Mouse (Mus musculus) bone marrow, adult 2 months (tissue): ENCODE measurements around the gene Styxl1. TPM values are rescaled to one million over a fixed set of nuclear protein-coding genes. Genes with fewer than 3 reads are reported as not detected.

Experiments
- H3K27ac ChIP-seq: fragments of 200-500 bp; 2 replicates; pipeline ENCODE4 v1.5.1; 2012; ENCODE audit warnings: low read depth, mild to moderate bottlenecking, control low read depth, inconsistent platforms, low read length; ENCODE audit not compliant: control insufficient read depth, poor library complexity, insufficient read depth
- H3K4me1 ChIP-seq: fragments of 200-500 bp; 2 replicates; pipeline ENCODE4 v1.6.1; 2011; ENCODE audit warnings: low read length; ENCODE audit not compliant: control insufficient read depth, insufficient read depth
- H3K4me3 ChIP-seq: fragments of 200-500 bp; replicated peaks from 2 replicates; pipeline ENCODE3; 2011; ENCODE audit warnings: mild to moderate bottlenecking, low read depth, low read length, control low read depth; ENCODE audit not compliant: control insufficient read depth
- CTCF ChIP-seq: fragments of 200-500 bp; IDR thresholded peaks from 2 replicates; pipeline ENCODE4 v1.5.1; 2011; ENCODE audit warnings: low read length, control low read depth; ENCODE audit not compliant: control insufficient read depth, insufficient read depth
- POLR2A ChIP-seq: fragments of 200-500 bp; IDR thresholded peaks from 2 replicates; pipeline ENCODE4 v1.6.1; 2011; ENCODE audit warnings: low read depth, mild to moderate bottlenecking, control low read depth, low read length, borderline replicate concordance; ENCODE audit not compliant: control insufficient read depth
- WGBS: fragments of 180-500 bp; shearing (Covaris S2); methylation state at CpG from one replicate; pipeline ENCODE4 v1.1.7; 2018; 5-methylcytosine and 5-hydroxymethylcytosine counted together
- polyA plus RNA-seq: library from polyadenylated mRNA; stranded (reverse); fragments of >200 nt; gene quantifications from 2 replicates; pipeline ENCODE4 v1.2.4, GENCODE M21; 2011; ENCODE audit warnings: low replicate concordance; ENCODE audit not compliant: missing spikeins, insufficient read depth, insufficient read length

The Styxl1 gene
- polyA plus RNA-seq, 1 experiment: 2.3 TPM

DNA sequence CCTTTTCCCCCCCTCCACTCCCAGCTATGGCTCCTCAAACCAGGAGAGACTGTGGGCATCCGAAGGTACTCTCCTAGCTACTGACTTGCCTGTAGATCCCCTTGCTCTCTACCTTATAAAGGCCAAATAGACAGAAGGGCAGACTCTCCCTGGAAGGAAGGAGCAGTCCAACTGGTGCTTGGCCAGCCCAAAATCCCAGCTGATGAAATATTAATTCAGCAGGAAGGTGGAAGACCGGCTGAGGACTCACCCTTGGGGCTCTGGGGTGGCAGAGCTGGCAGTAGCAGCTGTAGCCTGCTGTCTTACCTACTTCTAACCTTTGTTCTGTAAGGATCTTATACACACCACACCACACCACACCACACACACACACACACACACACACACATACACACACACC is 26.6 kb upstream of the Styxl1 start:
- no peak overlapping the region for H3K4me3 ChIP-seq
- no peak overlapping the region for H3K27ac ChIP-seq
- WGBS: 55% methylated on average over 2 of the region's 2 CpGs
- TF ChIP-seq CTCF (no peak), POLR2A (no peak)
- H3K4me1 ChIP-seq: no peaks in the 10 kb centered on the region

- 67% methylated on average over 4 of the region's 4 CpGs for WGBS
- H3K4me1 ChIP-seq: no peaks in the 10 kb centered on the region
- no peak overlapping the region for H3K27ac ChIP-seq
- H3K4me3 ChIP-seq: no peak overlapping the region
- TF ChIP-seq CTCF: no peak
- no peak for TF ChIP-seq POLR2A
These were observed 25.5 kb upstream of the Styxl1 start for GRCm38 (mm10) chr5:135803676-135804075.

GRCm38 (mm10) chr5:135803135-135803534 is 24.9 kb upstream of the Styxl1 start:
- 55% methylated on average over 4 of the region's 4 CpGs for WGBS
- H3K4me1 ChIP-seq: no peaks in the 10 kb centered on the region

GRCm38 (mm10) chr5:135802641-135803040 is 24.5 kb upstream of the Styxl1 start:
- Histone ChIP-seq H3K4me1 (no peaks in the 10 kb centered on the region), H3K4me3 (no peak overlapping the region), H3K27ac (no peak overlapping the region)
- no peak for TF ChIP-seq POLR2A
- TF ChIP-seq CTCF: no peak
- WGBS: 81% methylated on average over 8 of the region's 8 CpGs

More at GRCm38 (mm10) chr5:135803135-135803534, 24.9 kb upstream of the Styxl1 start:
- Histone ChIP-seq H3K4me3 (no peak overlapping the region), H3K27ac (no peak overlapping the region)
- 0 out of 2 replicates have a peak, but pooled peaks have one; percentile 28 for TF ChIP-seq CTCF
- no peak for TF ChIP-seq POLR2A

DNA sequence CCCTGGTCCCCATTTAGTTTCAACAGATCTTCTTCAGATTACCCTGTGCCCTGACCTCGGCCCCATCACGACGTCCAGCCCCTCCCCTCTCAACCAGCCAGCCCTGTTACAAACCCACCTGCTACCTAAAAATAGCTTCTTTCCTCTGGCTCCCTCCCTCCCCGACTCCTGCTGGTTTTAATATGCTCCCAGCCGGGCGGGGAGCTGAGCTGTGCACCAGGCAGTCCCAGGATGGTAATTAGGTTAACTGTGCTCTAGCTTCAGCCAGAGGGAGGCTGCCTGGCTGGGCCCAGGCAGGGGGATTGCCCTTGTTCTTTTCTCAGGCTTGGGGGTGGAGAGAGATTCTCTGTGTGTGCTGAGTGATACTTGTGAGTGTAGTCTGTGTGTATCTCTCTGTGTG is 22.7 kb upstream of the Styxl1 start:
- Histone ChIP-seq H3K27ac (no peak overlapping the region), H3K4me3 (no peak overlapping the region), H3K4me1 (no peaks in the 10 kb centered on the region)
- WGBS: 7% methylated on average over 6 of the region's 6 CpGs
- TF ChIP-seq CTCF (no peak), POLR2A (no peak)

DNA sequence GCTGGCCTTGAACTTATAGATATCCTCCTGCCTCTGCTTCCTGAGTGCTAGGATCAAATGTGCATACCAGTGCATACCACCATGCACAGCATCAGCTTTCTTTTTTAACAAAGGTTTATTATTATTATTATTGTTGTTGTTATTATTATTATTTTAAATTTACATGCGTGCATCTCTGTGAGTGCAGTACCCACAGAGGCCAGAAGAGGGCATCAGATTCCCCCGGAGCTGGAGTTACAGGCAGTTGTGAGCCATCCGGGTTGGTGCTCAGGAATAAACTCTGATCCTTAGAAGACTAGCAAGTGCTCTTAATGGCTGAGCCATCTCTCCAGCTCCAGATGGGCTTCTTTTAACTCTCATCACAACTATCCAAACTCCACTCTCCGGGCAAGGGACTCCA is 21.6 kb upstream of the Styxl1 start:
- TF ChIP-seq CTCF: peak; percentile 38; the same call in 1 of the 2 replicates
- TF ChIP-seq POLR2A: no peak
- Histone ChIP-seq H3K27ac (no peak overlapping the region), H3K4me3 (no peak overlapping the region), H3K4me1 (no peaks in the 10 kb centered on the region)
- WGBS: 44% methylated on average over 4 of the region's 4 CpGs

- no peaks in the 10 kb centered on the region for H3K4me1 ChIP-seq
- TF ChIP-seq CTCF: no peak
- no peak for TF ChIP-seq POLR2A
- no peak overlapping the region for H3K4me3 ChIP-seq
- 18% methylated on average over 5 of the region's 5 CpGs for WGBS
- H3K27ac ChIP-seq: no peak overlapping the region
These were observed 16.6 kb upstream of the Styxl1 start for GRCm38 (mm10) chr5:135794859-135795181.

DNA sequence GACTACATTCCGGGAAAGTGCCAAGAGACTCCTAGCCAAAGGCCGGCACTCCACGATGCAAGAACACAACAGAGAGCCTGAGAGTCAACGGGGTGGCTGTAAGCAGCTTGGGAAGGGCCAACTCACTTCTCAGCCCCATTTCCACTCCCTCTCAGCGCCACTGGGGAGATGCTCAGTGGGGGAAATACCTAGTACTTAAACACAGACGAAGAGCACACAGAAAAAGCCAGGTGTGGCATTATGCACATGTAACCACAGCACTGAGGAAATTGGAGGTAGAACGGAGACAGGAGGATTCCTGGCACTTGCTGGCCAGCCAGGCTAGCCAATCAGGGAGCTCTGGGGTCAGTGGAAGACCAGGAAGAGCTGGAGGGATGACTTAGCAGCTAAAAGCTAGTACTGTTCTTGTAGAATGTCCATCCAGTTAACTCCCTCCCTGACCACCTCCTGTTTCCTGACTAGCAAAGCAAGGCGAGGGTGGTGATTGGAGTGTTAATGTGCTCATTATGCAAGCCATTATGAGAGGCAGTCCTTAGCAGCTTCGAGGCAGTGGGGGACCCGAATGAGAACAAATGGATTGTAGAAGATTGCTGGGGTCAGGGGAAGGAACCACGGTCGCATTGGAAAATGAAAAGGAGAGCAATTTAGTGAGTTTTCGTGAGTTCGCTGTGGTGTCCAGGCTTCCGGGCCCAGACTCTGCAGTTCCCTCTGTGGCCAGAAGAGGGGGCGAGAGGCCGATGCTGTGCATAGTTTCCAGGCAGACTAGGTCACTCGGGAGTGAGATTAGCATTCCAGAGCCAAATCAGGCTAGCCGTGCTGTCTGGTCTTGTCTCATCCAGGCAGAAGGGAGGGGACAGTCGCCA is 16.0 kb upstream of the Styxl1 start:
- no peak overlapping the region for H3K27ac ChIP-seq
- TF ChIP-seq CTCF (peak; percentile 93), POLR2A (no peak)
- H3K4me1 ChIP-seq: no peaks in the 10 kb centered on the region
- WGBS: 22% methylated on average over 20 of the region's 20 CpGs
- H3K4me3 ChIP-seq: peak overlapping the region; percentile 38

DNA sequence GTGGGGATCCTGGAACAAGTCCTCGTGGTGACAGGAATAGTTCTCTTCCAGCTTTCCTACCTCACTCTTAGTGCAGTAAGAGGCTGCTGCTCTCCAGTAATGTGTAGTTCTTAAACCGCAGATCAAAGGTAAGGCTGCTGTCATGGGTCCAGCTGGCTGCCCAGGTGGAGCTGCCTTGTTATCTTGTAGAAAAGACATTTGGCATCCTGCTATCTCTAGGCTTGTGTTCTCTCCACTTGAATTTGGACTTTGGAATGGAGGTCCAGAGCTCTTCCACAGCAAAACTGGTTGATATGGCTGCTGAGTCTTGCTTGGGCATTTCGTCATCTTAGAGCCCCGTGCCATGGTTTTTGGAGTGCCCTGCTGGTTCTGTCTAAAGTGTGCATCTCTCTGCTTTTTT is 4.7 kb upstream of the Styxl1 start:
- 84% methylated on average over 4 of the region's 4 CpGs for WGBS
- no peak for TF ChIP-seq CTCF
- no peak for TF ChIP-seq POLR2A
- Histone ChIP-seq H3K4me3 (no peak overlapping the region), H3K27ac (no peak overlapping the region), H3K4me1 (peaks cover 2% of the 10 kb centered on the region)
